ENCODE assay signal across 8 mouse cellular contexts in genomic region chr1:136232986-136233790, GRCm38 (mm10). TPM values are rescaled to one million over a fixed set of nuclear protein-coding genes. Genes with fewer than 3 reads are reported as not detected.
DNase-seq lines count a peak whose midpoint lies in the region; ATAC-seq and TF ChIP-seq lines count a peak whose summit lies in the region.

No protein-coding gene starts in this region.

- peak overlapping the region; percentile 82 for H3K27ac ChIP-seq in heart, embryonic 10.5 days
- H3K27ac ChIP-seq in ES-Bruce4 (ENCODE audit: insufficient read depth, low read length): peak overlapping the region; percentile 70
- no peak overlapping the region for H3K27ac ChIP-seq in forebrain, postnatal 0 days (ENCODE audit: low read depth, low read length)
- peak overlapping the region; percentile 52; the same call in 1 of the 2 replicates for H3K27ac ChIP-seq in midbrain, embryonic 12.5 days (replicated peaks)
- H3K27ac ChIP-seq in thymus, adult 2 months (ENCODE audit: control insufficient read depth, insufficient read depth, low read length): no peak overlapping the region

- H3K9ac ChIP-seq in ES-Bruce4 (ENCODE audit: low read depth, poor library complexity, severe bottlenecking): peak overlapping the region; percentile 89
- H3K9ac ChIP-seq in forebrain, postnatal 0 days: peak overlapping the region; percentile 68
- peak overlapping the region; percentile 70 for H3K9ac ChIP-seq in midbrain, embryonic 12.5 days (replicated peaks)

- peak overlapping the region; percentile 76 for H3K4me2 ChIP-seq in forebrain, postnatal 0 days (ENCODE audit: low read depth)
- peak overlapping the region; percentile 76 for H3K4me2 ChIP-seq in midbrain, embryonic 12.5 days (replicated peaks)

- H3K27me3 ChIP-seq in heart, embryonic 10.5 days (ENCODE audit: insufficient read depth, poor library complexity, severe bottlenecking): peaks cover 67% of the 10 kb centered on the region
- no peaks in the 10 kb centered on the region for H3K27me3 ChIP-seq in ES-Bruce4 (ENCODE audit: control insufficient read depth, insufficient read depth, low read length, poor library complexity, severe bottlenecking)
- H3K27me3 ChIP-seq in forebrain, postnatal 0 days (ENCODE audit: insufficient read depth, low read length): no peaks in the 10 kb centered on the region
- H3K27me3 ChIP-seq in midbrain, embryonic 12.5 days: peaks cover 64% of the 10 kb centered on the region
- no peaks in the 10 kb centered on the region; the same call in 1 of the 2 replicates for H3K27me3 ChIP-seq in thymus, adult 2 months (ENCODE audit: control insufficient read depth, insufficient read depth, low read length)

- DNase-seq in heart, embryonic 10.5 days (ENCODE audit: low spot score): no peak
- no peak for DNase-seq in heart, postnatal 14 days
- DNase-seq in forebrain, postnatal 0 days: no peak
- no peak for DNase-seq in thymus, adult 2 months
- no peak for DNase-seq in frontal cortex, adult 2 months (ENCODE audit: extremely low spot score in 1 of 2, low spot score in 1 of 2)

- TF ChIP-seq CTCF in ES-Bruce4 (IDR thresholded peaks at IDR 0.05; ENCODE audit: low read depth, low read length): no peak
- TF ChIP-seq CTCF in forebrain, postnatal 0 days (IDR thresholded peaks at IDR 0.05; ENCODE audit: low read depth): no peak
- no peak for TF ChIP-seq CTCF in thymus, adult 2 months (IDR thresholded peaks at IDR 0.05; ENCODE audit: borderline replicate concordance, control insufficient read depth, extremely low read depth, insufficient read depth, low read length, poor library complexity)

- under 1% methylated on average over 23 of the region's 23 CpGs for WGBS in heart, embryonic 10.5 days
- WGBS in forebrain, postnatal 0 days: 2% methylated on average over 23 of the region's 23 CpGs
- under 1% methylated on average over 23 of the region's 23 CpGs for WGBS in midbrain, embryonic 12.5 days
- 23% methylated on average over 23 of the region's 23 CpGs for WGBS in thymus, adult 2 months

- H3K4me3 ChIP-seq in heart, embryonic 10.5 days: peak overlapping the region; percentile 70
- H3K4me3 ChIP-seq in ES-Bruce4 (ENCODE audit: low read depth, low read length): peak overlapping the region; percentile 73
- peak overlapping the region; percentile 48 for H3K4me3 ChIP-seq in forebrain, postnatal 0 days (ENCODE audit: low read depth, low read length)
- H3K4me3 ChIP-seq in midbrain, embryonic 12.5 days: peak overlapping the region; percentile 61
- no peak overlapping the region for H3K4me3 ChIP-seq in thymus, adult 2 months (ENCODE audit: control insufficient read depth, insufficient read depth, low read length)

- TF ChIP-seq POLR2A in ES-Bruce4 (IDR thresholded peaks at IDR 0.05; ENCODE audit: insufficient read depth, low read length): no peak
- no peak for TF ChIP-seq POLR2A in thymus, adult 2 months (IDR thresholded peaks at IDR 0.05; ENCODE audit: control insufficient read depth, extremely low read depth, insufficient read depth, low read length, poor library complexity)

- H3K4me1 ChIP-seq in heart, embryonic 10.5 days: peaks cover 55% of the 10 kb centered on the region
- peaks cover 14% of the 10 kb centered on the region for H3K4me1 ChIP-seq in ES-Bruce4 (ENCODE audit: control insufficient read depth, insufficient read depth, low read length)
- H3K4me1 ChIP-seq in forebrain, postnatal 0 days (ENCODE audit: insufficient read depth): peaks cover 8% of the 10 kb centered on the region; the same call in 1 of the 2 replicates
- H3K4me1 ChIP-seq in midbrain, embryonic 12.5 days: peaks cover 56% of the 10 kb centered on the region
- peaks cover 33% of the 10 kb centered on the region for H3K4me1 ChIP-seq in thymus, adult 2 months (replicated peaks; ENCODE audit: control insufficient read depth, insufficient read depth, low read length)

- TF ChIP-seq EP300 in ES-Bruce4 (IDR thresholded peaks at IDR 0.05; ENCODE audit: insufficient read depth, low read depth, low read length): no peak

- H3K9me3 ChIP-seq in heart, embryonic 10.5 days: no peaks in the 10 kb centered on the region
- no peaks in the 10 kb centered on the region for H3K9me3 ChIP-seq in ES-Bruce4 (replicated peaks; ENCODE audit: control insufficient read depth, insufficient read depth, low read length, poor library complexity, severe bottlenecking)
- H3K9me3 ChIP-seq in forebrain, postnatal 0 days (ENCODE audit: low read length): no peaks in the 10 kb centered on the region
- no peaks in the 10 kb centered on the region for H3K9me3 ChIP-seq in midbrain, embryonic 12.5 days

- intact Hi-C loops in heart, postnatal 14 days (cut with DNase I): no loop called here

- no peaks in the 10 kb centered on the region for H3K36me3 ChIP-seq in heart, embryonic 10.5 days
- H3K36me3 ChIP-seq in ES-Bruce4 (ENCODE audit: control insufficient read depth, insufficient read depth, low read length, poor library complexity, severe bottlenecking): no peaks in the 10 kb centered on the region
- no peaks in the 10 kb centered on the region for H3K36me3 ChIP-seq in forebrain, postnatal 0 days (ENCODE audit: insufficient read depth)
- no peaks in the 10 kb centered on the region for H3K36me3 ChIP-seq in midbrain, embryonic 12.5 days
- H3K36me3 ChIP-seq in thymus, adult 2 months (ENCODE audit: control insufficient read depth, insufficient read depth, low read length): no peaks in the 10 kb centered on the region

- ATAC-seq in forebrain, postnatal 0 days: no peak
- 0 out of 2 replicates have a peak, but pooled peaks have one; percentile 5 for ATAC-seq in midbrain, embryonic 12.5 days (ENCODE audit: low FRiP score, low read depth)
- ATAC-seq in frontal cortex, adult (ENCODE audit: low TSS enrichment): no peak

RNA-seq across cellular contexts. Expression of gene Inava, which starts 0.9 kb away (rescaled TPM):
- polyA plus RNA-seq in heart, embryonic 10.5 days (2016; fragmentation: Nextera tagmentation; extraction: Ambion mirVana): 2.5 and 7.9 TPM in 2 replicates
- under 1 TPM in 1 of 2 experiments, not detected in 1; 0.22 TPM for total RNA-seq in heart, postnatal 14 days (2021)
- polyA plus RNA-seq in ES-Bruce4 (2011; ENCODE audit: insufficient read depth, insufficient read length, low read depth, missing spikeins): 28.0 and 30.7 TPM in 2 replicates
- total RNA-seq in forebrain, postnatal 0 days (2014; rRNA removed): 4.4 and 12.6 TPM in 2 replicates
- 2.1 and 2.6 TPM in 2 replicates for polyA plus RNA-seq in forebrain, postnatal 0 days (2015; fragmentation: Nextera tagmentation; extraction: Ambion mirVana)
- 10.9 and 13.9 TPM in 2 replicates for polyA plus RNA-seq in midbrain, embryonic 12.5 days (2016; fragmentation: Nextera tagmentation; extraction: Ambion mirVana)
- 8.5 and 9.7 TPM in 2 replicates for polyA plus RNA-seq in thymus, adult 2 months (2012; rRNA removed)
- polyA plus RNA-seq in frontal cortex, adult 2 months (2012; rRNA removed): 2.8 and 3.3 TPM in 2 replicates

RNA-seq across cellular contexts. Expression of gene Mroh3, which starts 20.6 kb away (rescaled TPM):
- polyA plus RNA-seq in heart, embryonic 10.5 days (2016; fragmentation: Nextera tagmentation; extraction: Ambion mirVana): 0.11 TPM in 1 of 2 replicates, not detected in the other
- not detected for total RNA-seq in heart, postnatal 14 days (2021)
- 0.99 and 1.3 TPM in 2 replicates for polyA plus RNA-seq in ES-Bruce4 (2011; ENCODE audit: insufficient read depth, insufficient read length, low read depth, missing spikeins)
- total RNA-seq in forebrain, postnatal 0 days (2014; rRNA removed): not detected in 2 replicates
- not detected in 2 replicates for polyA plus RNA-seq in forebrain, postnatal 0 days (2015; fragmentation: Nextera tagmentation; extraction: Ambion mirVana)
- polyA plus RNA-seq in midbrain, embryonic 12.5 days (2016; fragmentation: Nextera tagmentation; extraction: Ambion mirVana): 0.38 and 0.43 TPM in 2 replicates
- 0.10 and 0.11 TPM in 2 replicates for polyA plus RNA-seq in thymus, adult 2 months (2012; rRNA removed)
- 0.63 and 0.88 TPM in 2 replicates for polyA plus RNA-seq in frontal cortex, adult 2 months (2012; rRNA removed)

RNA-seq across cellular contexts. Expression of gene Gpr25, which starts 27.5 kb away (rescaled TPM):
- not detected in 2 replicates for polyA plus RNA-seq in heart, embryonic 10.5 days (2016; fragmentation: Nextera tagmentation; extraction: Ambion mirVana)
- total RNA-seq in heart, postnatal 14 days (2021): not detected
- not detected in 2 replicates for polyA plus RNA-seq in ES-Bruce4 (2011; ENCODE audit: insufficient read depth, insufficient read length, low read depth, missing spikeins)
- total RNA-seq in forebrain, postnatal 0 days (2014; rRNA removed): 2.0 and 2.2 TPM in 2 replicates
- polyA plus RNA-seq in forebrain, postnatal 0 days (2015; fragmentation: Nextera tagmentation; extraction: Ambion mirVana): 2.2 TPM in 2 replicates
- not detected in 2 replicates for polyA plus RNA-seq in midbrain, embryonic 12.5 days (2016; fragmentation: Nextera tagmentation; extraction: Ambion mirVana)
- polyA plus RNA-seq in thymus, adult 2 months (2012; rRNA removed): 24.4 and 41.7 TPM in 2 replicates
- 5.4 and 6.5 TPM in 2 replicates for polyA plus RNA-seq in frontal cortex, adult 2 months (2012; rRNA removed)

Comparison
In these comparisons a context has a peak if more than half of its experiments do, and no peak if none do; other contexts are left out.
1. H3K27ac ChIP-seq: peak in heart, embryonic 10.5 days (single experiment), ES-Bruce4 (single experiment) and midbrain, embryonic 12.5 days (single experiment); none in forebrain, postnatal 0 days (single experiment) and thymus, adult 2 months (single experiment).
2. Peak in every context shown above with its lines, with median percentiles within 50 percentile points of each other: H3K9ac ChIP-seq.